Mouse (Mus musculus) MEL (cell line): Measurements from ENCODE around the gene B9d2. TPM values are rescaled to one million over a fixed set of nuclear protein-coding genes. Genes with fewer than 3 reads are reported as not detected.

Source experiments
- DNase-seq: peaks from one replicate; pipeline ENCODE4 v3.0.0; 2011; ENCODE audit warnings: low read depth, low spot score
- H3K27ac ChIP-seq: 2 replicates; pipeline ENCODE4 v1.5.1; 2012; ENCODE audit warnings: low read depth, mild to moderate bottlenecking, control low read depth, low read length, moderate library complexity; ENCODE audit not compliant: control insufficient read depth
- H3K27me3 ChIP-seq, 2 experiments: fragments of 150-350 bp in 1 of 2; sonication (generic) in 1 of 2; 2 replicates each; pipeline ENCODE4 v1.6.1; 2012; ENCODE audit warnings: low read length in 2 of 2, mild to moderate bottlenecking in 2 of 2, improper control_type of control experiment in 1 of 2, moderate library complexity in 1 of 2; ENCODE audit not compliant: insufficient read depth in 2 of 2, control insufficient read depth in 1 of 2
- H3K36me3 ChIP-seq, 2 experiments: 2 replicates each; pipeline ENCODE4 v1.6.1; 2012 to 2014; ENCODE audit warnings: low read length in 2 of 2, improper control_type of control experiment in 1 of 2, inconsistent platforms in 1 of 2, mild to moderate bottlenecking in 1 of 2; ENCODE audit not compliant: insufficient read depth in 2 of 2, control insufficient read depth in 1 of 2
- H3K4me1 ChIP-seq, 2 experiments: fragments of 150-350 bp in 1 of 2; sonication (generic) in 1 of 2; 2 replicates each; pipeline ENCODE4 v1.6.1; 2012; ENCODE audit warnings: low read length in 2 of 2, improper control_type of control experiment in 1 of 2, mild to moderate bottlenecking in 1 of 2; ENCODE audit not compliant: insufficient read depth in 2 of 2, control insufficient read depth in 1 of 2
- H3K4me3 ChIP-seq, 2 experiments: fragments of 150-350 bp in 1 of 2; sonication (generic) in 1 of 2; 2 replicates each; pipeline ENCODE4 v1.5.1; 2012; ENCODE audit warnings: low read depth in 2 of 2, low read length in 2 of 2, mild to moderate bottlenecking in 2 of 2, moderate library complexity in 2 of 2, control low read depth in 1 of 2, improper control_type of control experiment in 1 of 2; ENCODE audit not compliant: control insufficient read depth in 1 of 2, insufficient read depth in 1 of 2
- H3K79me2 ChIP-seq: 2 replicates; pipeline ENCODE4 v1.6.1; 2012; ENCODE audit warnings: mild to moderate bottlenecking, low read length, moderate library complexity; ENCODE audit not compliant: control insufficient read depth, poor library complexity, insufficient read depth
- H3K9ac ChIP-seq: 2 replicates; pipeline ENCODE4 v1.6.1; 2012; ENCODE audit warnings: low read depth, mild to moderate bottlenecking, control low read depth, low read length, moderate library complexity; ENCODE audit not compliant: control insufficient read depth, poor library complexity, severe bottlenecking
- H3K9me3 ChIP-seq: fragments of 150-350 bp; sonication (generic); replicated peaks from 2 replicates; pipeline ENCODE4 v1.6.1; 2012; ENCODE audit warnings: mild to moderate bottlenecking, low read length, improper control_type of control experiment, moderate library complexity; ENCODE audit not compliant: insufficient read depth
- BHLHE40 ChIP-seq: IDR thresholded peaks from 2 replicates; pipeline ENCODE4 v1.6.1; 2012; ENCODE audit warnings: low read depth, mild to moderate bottlenecking, inconsistent platforms, low read length, improper control_type of control experiment, borderline replicate concordance
- CHD2 ChIP-seq: IDR thresholded peaks from 2 replicates; pipeline ENCODE4 v1.6.1; 2011; ENCODE audit warnings: low read length, improper control_type of control experiment
- CTCF ChIP-seq, 3 experiments: IDR thresholded peaks in 2 of 3; conservative IDR thresholded peaks in 1 of 3; 2 replicates each; pipeline ENCODE4 v1.5.1; 2011 to 2012; ENCODE audit warnings: low read length in 3 of 3, low read depth in 2 of 3, mild to moderate bottlenecking in 2 of 3, improper control_type of control experiment in 1 of 3, inconsistent platforms in 1 of 3, mixed read lengths in 1 of 3, moderate library complexity in 1 of 3; ENCODE audit not compliant: control insufficient read depth in 1 of 3, insufficient read depth in 1 of 3, poor library complexity in 1 of 3, severe bottlenecking in 1 of 3
- E2F4 ChIP-seq: IDR thresholded peaks from 2 replicates; pipeline ENCODE4 v1.6.1; 2011; ENCODE audit warnings: low read depth, low read length, improper control_type of control experiment, borderline replicate concordance
- ELF1 ChIP-seq: IDR thresholded peaks from 2 replicates; pipeline ENCODE4 v1.6.1; 2014; ENCODE audit warnings: low read depth, mild to moderate bottlenecking, inconsistent platforms, low read length, improper control_type of control experiment, moderate library complexity
- GATA1 ChIP-seq: IDR thresholded peaks from 2 replicates; pipeline ENCODE4 v1.6.1; 2011; ENCODE audit warnings: low read depth, low read length, improper control_type of control experiment
- HCFC1 ChIP-seq: IDR thresholded peaks from 2 replicates; pipeline ENCODE4 v1.6.1; 2012; ENCODE audit warnings: low read depth, mild to moderate bottlenecking, inconsistent platforms, low read length, improper control_type of control experiment, moderate library complexity
- JUND ChIP-seq: IDR thresholded peaks from 2 replicates; pipeline ENCODE4 v1.6.1; 2011; ENCODE audit warnings: low read depth, mild to moderate bottlenecking, improper control_type of control experiment, low read length
- KAT2A ChIP-seq: conservative IDR thresholded peaks from 2 replicates; pipeline ENCODE4 v1.6.1; 2012; ENCODE audit warnings: low read depth, low read length, improper control_type of control experiment, inconsistent platforms
- MAZ ChIP-seq: IDR thresholded peaks from 2 replicates; pipeline ENCODE4 v1.6.1; 2012; ENCODE audit warnings: low read depth, mild to moderate bottlenecking, inconsistent platforms, low read length, improper control_type of control experiment
- MEF2A ChIP-seq: IDR thresholded peaks from 2 replicates; pipeline ENCODE4 v1.6.1; 2014; ENCODE audit warnings: low read depth, mild to moderate bottlenecking, inconsistent platforms, low read length, improper control_type of control experiment; ENCODE audit not compliant: poor library complexity, insufficient replicate concordance, severe bottlenecking; ENCODE audit errors: extremely low read depth
- MXI1 ChIP-seq: IDR thresholded peaks from 2 replicates; pipeline ENCODE4 v1.6.1; 2011; ENCODE audit warnings: mild to moderate bottlenecking, low read depth, low read length, improper control_type of control experiment
- MYC ChIP-seq: IDR thresholded peaks from 2 replicates; pipeline ENCODE4 v1.6.1; 2011; ENCODE audit warnings: low read depth, mild to moderate bottlenecking, low read length, improper control_type of control experiment, moderate library complexity
- POLR2AphosphoS2 ChIP-seq: IDR thresholded peaks from 2 replicates; pipeline ENCODE4 v1.6.1; 2011; ENCODE audit warnings: low read length, improper control_type of control experiment
- RAD21 ChIP-seq: IDR thresholded peaks from 2 replicates; pipeline ENCODE4 v1.6.1; 2011; ENCODE audit warnings: mild to moderate bottlenecking, low read depth, low read length, improper control_type of control experiment
- RCOR1 ChIP-seq: IDR thresholded peaks from 2 replicates; pipeline ENCODE4 v1.6.1; 2012; ENCODE audit warnings: low read depth, mild to moderate bottlenecking, inconsistent platforms, low read length, improper control_type of control experiment
- SIN3A ChIP-seq: IDR thresholded peaks from 2 replicates; pipeline ENCODE4 v1.6.1; 2012; ENCODE audit warnings: low read length, improper control_type of control experiment, inconsistent platforms
- SMC3 ChIP-seq: IDR thresholded peaks from 2 replicates; pipeline ENCODE4 v1.6.1; 2011; ENCODE audit warnings: low read depth, low read length, improper control_type of control experiment
- TAL1 ChIP-seq: IDR thresholded peaks from 2 replicates; pipeline ENCODE4 v1.6.1; 2012; ENCODE audit warnings: mild to moderate bottlenecking, inconsistent platforms, low read length, moderate library complexity, mixed read lengths
- TBP ChIP-seq: IDR thresholded peaks from 2 replicates; pipeline ENCODE4 v1.8.0; 2011; ENCODE audit warnings: low read depth, low read length, improper control_type of control experiment
- TCF12 ChIP-seq: IDR thresholded peaks from 2 replicates; pipeline ENCODE4 v1.6.1; 2014; ENCODE audit warnings: low read depth, mild to moderate bottlenecking, inconsistent platforms, low read length, improper control_type of control experiment, moderate library complexity
- UBTF ChIP-seq: IDR thresholded peaks from 2 replicates; pipeline ENCODE4 v1.6.1; 2012; ENCODE audit warnings: low read depth, mild to moderate bottlenecking, inconsistent platforms, low read length, improper control_type of control experiment, moderate library complexity, borderline replicate concordance; ENCODE audit not compliant: insufficient read depth
- USF1 ChIP-seq: IDR thresholded peaks from 2 replicates; pipeline ENCODE4 v1.6.1; 2014; ENCODE audit warnings: low read depth, mild to moderate bottlenecking, inconsistent platforms, low read length, improper control_type of control experiment, moderate library complexity
- USF2 ChIP-seq, 2 experiments: IDR thresholded peaks; 2 replicates each; pipeline ENCODE4 v1.6.1; 2011 to 2012; ENCODE audit warnings: improper control_type of control experiment in 2 of 2, low read length in 2 of 2, borderline replicate concordance in 1 of 2, inconsistent platforms in 1 of 2, low read depth in 1 of 2, mild to moderate bottlenecking in 1 of 2; ENCODE audit not compliant: insufficient read depth in 1 of 2
- ZC3H11A ChIP-seq: IDR thresholded peaks from 2 replicates; pipeline ENCODE4 v1.6.1; 2012; ENCODE audit warnings: low read depth, mild to moderate bottlenecking, inconsistent platforms, low read length, improper control_type of control experiment
- ZMIZ1 ChIP-seq: IDR thresholded peaks from 2 replicates; pipeline ENCODE4 v1.6.1; 2012; ENCODE audit warnings: low read depth, mild to moderate bottlenecking, inconsistent platforms, low read length, improper control_type of control experiment, moderate library complexity
- ZNF384 ChIP-seq: IDR thresholded peaks from 2 replicates; pipeline ENCODE4 v1.6.1; 2012; ENCODE audit warnings: low read depth, mild to moderate bottlenecking, inconsistent platforms, low read length, improper control_type of control experiment
- polyA plus RNA-seq, 2 experiments: library from polyadenylated mRNA; stranded (reverse) in 1 of 2; unstranded in 1 of 2; fragments of >175 nt in 1 of 2; fragments of >200 nt in 1 of 2; gene quantifications; 2 replicates each; pipeline versions ENCODE4 v1.2.1 to v1.2.4; 2012; ENCODE audit warnings: low replicate concordance in 2 of 2, low read depth in 1 of 2; ENCODE audit not compliant: insufficient read length in 2 of 2, insufficient read depth in 1 of 2, missing spikeins in 1 of 2
- total RNA-seq: library from RNA; depleted of rRNA; stranded (reverse); fragments of 300-350 nt; gene quantifications from 2 replicates; pipeline ENCODE4 v1.2.3, GENCODE M21; 2012

B9d2 gene
- total and polyA plus RNA-seq, 3 experiments, result 70.4 to 108 TPM; not detected in 1

DNA sequence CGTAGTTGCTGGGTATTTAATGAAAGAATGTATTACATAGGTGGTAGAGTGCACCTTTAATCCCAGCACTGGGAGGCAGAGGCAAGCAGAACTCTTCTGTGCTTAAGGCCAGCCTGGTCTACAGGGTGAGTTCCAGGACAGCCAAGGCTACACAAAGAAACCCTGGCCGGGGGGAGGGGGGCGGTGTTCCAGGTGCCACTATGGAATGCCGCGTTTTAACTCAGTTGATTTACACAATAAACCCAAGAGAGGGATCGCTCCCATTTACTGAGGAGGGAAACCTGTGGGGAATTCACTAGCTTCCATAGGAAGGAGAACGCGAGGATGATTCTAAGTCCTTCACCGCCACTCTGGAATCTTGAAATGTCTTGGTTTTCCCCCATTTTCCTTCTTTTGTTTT, 10.9 kb upstream of the B9d2 start:
- H3K4me1 ChIP-seq, result 0 out of 4 replicates have a peak, but pooled peaks cover 0 to under 1% of the 10 kb centered on the region in 2 experiments
- peaks cover 0 to 4% of the 10 kb centered on the region in 2 experiments; a peak in 3 of 4 replicates for H3K36me3 ChIP-seq
- H3K27me3 ChIP-seq, result no peaks in the 10 kb centered on the region
- no peak overlapping the region for H3K4me3 ChIP-seq
- TF ChIP-seq ELF1, result no peak
- TF ChIP-seq CHD2, result no peak
- no peak for TF ChIP-seq GATA1
- no peak for TF ChIP-seq ZNF384
- TF ChIP-seq TCF12, result no peak
- TF ChIP-seq MAZ, result no peak
- no peak for TF ChIP-seq MEF2A
- TF ChIP-seq SMC3, result no peak
- TF ChIP-seq SIN3A, result no peak
- TF ChIP-seq UBTF, result no peak
- TF ChIP-seq ZC3H11A, result no peak
- no peak for TF ChIP-seq USF1
- TF ChIP-seq POLR2AphosphoS2, result no peak
- TF ChIP-seq E2F4, result no peak
- no peak for TF ChIP-seq TBP
- no peak for TF ChIP-seq ZMIZ1
- TF ChIP-seq MYC, result no peak
- no peak for TF ChIP-seq KAT2A
- TF ChIP-seq HCFC1, result no peak
- no peak overlapping the region for H3K27ac ChIP-seq
- H3K79me2 ChIP-seq, result no peaks in the 10 kb centered on the region
- DNase-seq, result no peak
- H3K9me3 ChIP-seq, result no peaks in the 10 kb centered on the region
- no peak overlapping the region for H3K9ac ChIP-seq

GRCm38 (mm10) chr7:25670096-25670495, 10.5 kb upstream of the B9d2 start:
- no peak for TF ChIP-seq ZMIZ1
- TF ChIP-seq POLR2AphosphoS2, result no peak
- TF ChIP-seq JUND, result no peak
- no peak for TF ChIP-seq BHLHE40
- TF ChIP-seq USF2 (IDR thresholded peaks at IDR 0.05; ENCODE audit: borderline replicate concordance in 1 of 2, insufficient read depth in 1 of 2, low read depth in 1 of 2, low read length in 2 of 2), result no peak
- TF ChIP-seq TAL1, result no peak
- TF ChIP-seq MEF2A, result no peak
- no peak for TF ChIP-seq SMC3
- no peak for TF ChIP-seq GATA1
- no peak for TF ChIP-seq RAD21
- no peak for TF ChIP-seq USF1
- TF ChIP-seq CTCF (IDR thresholded peaks at IDR 0.05 in 2 of 3, conservative IDR thresholded peaks at IDR 0.05 in 1 of 3; ENCODE audit: control insufficient read depth in 1 of 3, insufficient read depth in 1 of 3, low read depth in 2 of 3, low read length in 3 of 3, poor library complexity in 1 of 3, severe bottlenecking in 1 of 3), result no peak
- no peak for TF ChIP-seq RCOR1
- TF ChIP-seq MXI1, result no peak
- TF ChIP-seq UBTF, result no peak
- no peaks in the 10 kb centered on the region for H3K79me2 ChIP-seq
- H3K36me3 ChIP-seq, result peaks cover 0 to 2% of the 10 kb centered on the region in 2 experiments; a peak in 3 of 4 replicates
- no peak overlapping the region for H3K27ac ChIP-seq
- H3K4me1 ChIP-seq, result 0 out of 4 replicates have a peak, but pooled peaks cover 0 to 3% of the 10 kb centered on the region in 2 experiments
- no peaks in the 10 kb centered on the region for H3K9me3 ChIP-seq
- no peak overlapping the region for H3K9ac ChIP-seq
- no peaks in the 10 kb centered on the region for H3K27me3 ChIP-seq
- no peak for DNase-seq
- no peak overlapping the region for H3K4me3 ChIP-seq
